Mouse (Mus musculus) CD8-positive naive resting alpha-beta T cell, adult 57 days (primary cell): ENCODE results near the gene Hinfp. TPM values are rescaled to one million over a fixed set of nuclear protein-coding genes. Genes with fewer than 3 reads are reported as not detected.

Experiments
- total RNA-seq: library from RNA; stranded (reverse); gene quantifications from one replicate; pipeline ENCODE4 v1.2.4, GENCODE M21; 2023

The Hinfp gene
- 55.6 TPM for total RNA-seq

DNA sequence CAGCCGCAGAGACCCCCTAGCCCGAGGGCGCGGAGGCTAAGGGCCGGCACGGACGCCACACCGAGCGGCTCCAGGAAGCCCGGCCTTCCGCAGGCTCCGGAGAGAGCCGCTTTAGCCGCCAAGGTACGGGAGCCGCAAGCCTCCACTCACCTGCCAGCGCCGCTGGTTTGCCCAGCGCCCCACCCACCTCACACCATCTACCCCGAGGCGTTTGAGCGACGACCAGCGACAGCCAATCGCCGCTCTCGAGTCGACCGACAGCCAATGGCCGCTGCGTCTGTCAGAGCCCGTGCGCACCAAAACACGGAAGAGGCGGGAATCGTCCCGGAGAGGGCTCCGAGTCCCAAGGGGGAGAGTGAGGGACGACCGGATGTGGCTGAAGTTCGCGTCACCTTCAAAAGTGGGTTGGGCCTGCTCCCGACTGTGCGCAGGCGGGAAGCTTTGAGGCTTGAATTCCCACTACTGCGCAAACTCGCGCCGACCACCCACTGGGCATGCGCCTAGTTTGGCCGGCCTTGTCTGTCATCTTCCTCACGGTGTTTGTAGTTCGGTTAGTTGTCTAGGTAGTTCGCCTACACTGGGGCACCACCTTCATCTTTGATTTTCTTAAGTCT is at the start of gene Hinfp:
Gene Hinfp (minus strand): TSS at position 206 of the 614 bp plus-strand sequence.

DNA sequence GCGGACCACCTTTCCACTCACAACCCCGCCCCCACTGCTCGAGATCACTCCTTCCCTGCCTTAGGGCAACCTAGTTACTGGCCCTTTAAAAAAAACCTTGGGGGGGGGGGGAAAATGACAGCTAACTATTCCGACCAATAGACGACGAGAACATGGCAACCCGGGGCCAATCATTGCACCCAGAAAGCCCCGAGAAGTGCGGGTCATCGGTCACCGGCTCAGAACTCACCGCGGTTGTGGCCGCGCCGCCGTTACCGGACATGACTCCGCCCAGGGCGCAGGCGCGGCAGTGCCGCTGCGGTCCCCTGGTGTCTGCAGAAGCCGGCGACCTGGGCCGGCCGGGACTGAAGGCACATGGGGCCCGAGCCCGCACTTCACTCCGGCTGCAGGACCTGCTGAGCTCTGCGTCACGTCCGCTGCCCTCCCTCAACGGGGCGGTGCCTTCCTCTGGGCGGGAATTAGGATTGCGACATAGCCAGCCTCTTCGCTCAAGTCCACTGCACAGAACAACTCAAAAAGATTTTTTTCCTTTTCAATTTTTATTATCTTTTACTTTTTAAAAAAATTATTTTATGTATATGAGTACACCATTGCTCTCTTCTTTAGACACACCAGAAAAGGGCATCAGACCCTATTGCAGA is 38.4 kb upstream of the Hinfp start, which contains the start of gene Hmbs:
Gene Hmbs (minus strand): TSS at position 448 of the 641 bp plus-strand sequence.

DNA sequence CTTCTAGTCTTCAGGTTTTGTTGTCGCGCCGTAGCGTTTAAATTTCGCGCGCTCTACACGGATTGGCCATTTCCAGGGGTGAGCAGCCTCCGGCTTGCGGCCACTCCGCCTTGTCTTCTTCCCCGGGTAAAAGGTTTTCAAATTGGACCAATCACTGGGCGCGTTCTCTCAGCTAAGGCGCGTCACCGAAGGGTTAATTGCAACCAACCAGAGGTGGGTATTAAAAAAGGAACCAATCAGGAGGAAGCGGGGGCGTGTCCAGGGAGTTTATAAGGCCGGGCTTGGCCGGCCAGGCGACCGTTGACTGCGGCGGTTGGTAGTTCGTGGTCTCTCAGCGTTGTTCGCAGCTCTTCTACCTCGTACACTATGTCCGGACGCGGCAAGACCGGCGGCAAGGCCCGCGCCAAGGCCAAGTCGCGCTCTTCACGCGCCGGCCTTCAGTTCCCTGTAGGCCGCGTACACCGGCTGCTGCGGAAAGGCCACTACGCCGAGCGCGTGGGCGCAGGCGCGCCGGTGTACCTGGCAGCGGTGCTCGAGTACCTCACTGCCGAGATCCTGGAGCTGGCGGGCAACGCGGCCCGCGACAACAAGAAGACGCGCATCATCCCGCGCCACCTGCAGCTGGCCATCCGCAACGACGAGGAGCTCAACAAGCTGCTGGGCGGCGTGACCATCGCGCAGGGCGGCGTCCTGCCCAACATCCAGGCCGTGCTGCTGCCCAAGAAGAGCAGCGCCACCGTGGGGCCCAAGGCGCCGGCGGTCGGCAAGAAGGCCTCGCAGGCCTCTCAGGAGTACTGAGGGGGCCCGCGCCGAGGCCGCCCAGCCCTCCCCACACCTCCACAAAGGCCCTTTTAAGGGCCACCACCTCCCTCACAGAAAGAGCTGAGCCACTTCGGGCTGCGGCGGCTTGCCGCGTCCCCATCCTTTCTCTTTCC is 29.2 kb upstream of the Hinfp start, which contains the start of gene H2afx:
Gene H2afx (plus strand): TSS at position 299 of the 935 bp plus-strand sequence.

DNA sequence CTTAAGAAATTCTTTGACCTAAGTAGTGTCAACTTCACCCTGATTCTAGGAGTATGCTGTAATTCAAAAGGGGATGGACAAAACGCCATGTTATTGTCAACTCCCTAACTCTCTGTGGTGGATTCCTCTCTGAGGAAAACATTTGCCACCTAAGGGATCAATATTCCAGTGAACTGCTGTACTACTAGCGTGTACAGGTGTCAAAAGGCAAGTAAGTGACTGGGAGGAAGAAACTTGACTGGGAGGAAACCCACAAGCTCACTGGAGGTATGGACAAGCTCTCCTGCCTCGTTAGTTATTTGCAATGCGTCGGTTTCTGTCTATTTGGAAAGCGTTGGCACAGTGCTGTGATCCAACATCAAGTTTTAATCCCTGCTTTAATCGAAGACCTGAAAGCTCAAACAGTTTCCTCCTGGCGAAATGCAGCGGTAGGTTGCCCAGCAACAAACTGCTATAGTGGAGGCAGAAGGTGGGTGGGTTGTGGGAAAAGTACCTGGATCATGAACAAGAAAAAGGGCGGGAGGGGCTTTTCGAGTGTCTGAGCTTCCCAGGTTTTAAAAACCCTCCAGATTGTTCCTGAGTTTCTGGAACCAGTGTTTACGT is 20.4 kb upstream of the Hinfp start, which contains the start of gene Dpagt1:
Gene Dpagt1 (plus strand): TSS at position 252 of the 603 bp plus-strand sequence.

DNA sequence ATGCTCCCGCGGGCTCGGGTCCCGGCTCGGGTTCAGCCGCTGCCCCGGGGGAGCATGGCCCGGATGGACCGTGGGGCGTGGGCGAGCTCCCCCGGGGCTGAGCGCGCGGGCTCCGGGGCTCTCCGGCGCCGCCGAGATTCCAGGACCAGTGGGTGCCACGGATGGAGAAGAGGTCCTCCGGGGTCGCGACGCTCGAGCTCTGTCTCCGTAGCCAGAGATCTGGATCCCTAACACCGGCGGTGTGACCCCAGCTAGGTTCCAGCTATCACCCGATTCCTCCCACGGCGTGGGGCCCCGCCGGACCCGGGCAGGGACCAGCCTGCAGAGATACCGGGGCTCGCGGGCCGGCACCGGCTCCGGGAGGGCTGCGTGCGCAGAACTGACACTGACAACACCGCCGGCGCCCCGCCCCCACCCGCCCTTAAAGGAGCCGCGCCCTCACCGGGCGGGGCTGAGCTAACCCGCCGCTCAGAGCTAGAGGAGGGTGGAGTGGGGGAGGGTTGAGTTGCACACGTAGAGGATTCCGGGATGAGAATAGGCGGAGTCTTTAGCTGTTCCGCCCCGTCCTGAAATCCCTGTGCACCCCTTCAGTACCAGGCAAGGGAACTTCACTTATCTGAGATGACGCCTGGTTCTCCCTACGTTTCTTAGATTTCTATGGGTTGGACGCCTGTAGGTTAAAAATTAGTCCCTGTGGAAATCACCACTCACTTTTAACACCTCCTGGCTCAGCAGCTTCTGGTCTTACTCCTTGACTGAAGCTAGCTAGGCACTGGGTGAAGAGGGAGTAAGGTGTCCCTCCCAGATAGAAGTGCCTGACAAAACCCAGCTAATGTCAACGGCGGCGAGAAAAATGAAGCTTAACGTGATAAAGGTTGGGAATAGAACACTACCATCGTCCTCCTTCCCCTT is 14.7 kb upstream of the Hinfp start, which contains the start of gene C2cd2l:
Gene C2cd2l (minus strand): TSS at position 399 of the 912 bp plus-strand sequence.

DNA sequence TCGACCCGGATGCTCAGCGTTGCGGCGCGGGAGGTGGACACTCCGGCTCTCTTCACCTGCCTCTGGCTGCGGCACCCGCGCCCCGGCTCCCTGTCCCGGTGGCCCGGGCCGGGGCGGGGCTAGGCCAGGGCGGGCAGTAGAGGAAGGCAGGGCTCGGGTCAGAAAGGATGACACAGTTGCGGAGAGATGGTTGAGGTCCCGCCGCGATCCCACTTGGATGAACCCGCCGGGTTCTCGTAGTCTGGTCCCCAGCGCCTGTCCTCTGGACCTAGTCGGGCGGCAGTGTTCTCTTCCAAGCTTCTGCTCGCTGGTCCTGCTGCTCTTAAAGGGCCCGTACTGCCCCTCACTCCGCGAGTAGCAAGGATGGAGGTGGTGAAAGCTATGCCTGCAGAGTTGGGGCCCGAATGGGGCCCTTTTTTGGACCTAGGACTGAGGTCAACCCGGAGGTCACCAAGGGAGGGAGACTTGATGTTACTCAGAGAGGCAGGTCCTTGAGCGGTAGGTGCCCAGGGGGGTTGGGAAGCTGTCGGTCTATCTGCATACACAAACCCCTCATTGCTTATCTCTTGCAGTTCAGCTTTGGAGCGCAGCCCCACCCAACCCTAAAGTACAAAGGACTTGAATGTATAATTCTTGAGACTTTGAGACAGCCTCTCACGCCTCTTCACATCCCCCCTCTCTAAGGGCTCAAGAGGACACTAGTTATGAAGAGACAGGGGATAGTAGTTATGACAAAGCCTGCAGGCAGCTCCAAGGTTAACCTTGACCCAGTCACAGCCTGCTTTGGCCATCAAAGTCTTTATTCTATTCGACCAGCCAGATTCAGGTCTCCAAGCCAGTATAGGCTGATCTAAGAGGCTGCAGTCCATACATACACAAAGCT is 17.2 kb downstream of the Hinfp start, which contains the start of gene Abcg4:
Gene Abcg4 (minus strand): TSS at position 540 of the 883 bp plus-strand sequence.

DNA sequence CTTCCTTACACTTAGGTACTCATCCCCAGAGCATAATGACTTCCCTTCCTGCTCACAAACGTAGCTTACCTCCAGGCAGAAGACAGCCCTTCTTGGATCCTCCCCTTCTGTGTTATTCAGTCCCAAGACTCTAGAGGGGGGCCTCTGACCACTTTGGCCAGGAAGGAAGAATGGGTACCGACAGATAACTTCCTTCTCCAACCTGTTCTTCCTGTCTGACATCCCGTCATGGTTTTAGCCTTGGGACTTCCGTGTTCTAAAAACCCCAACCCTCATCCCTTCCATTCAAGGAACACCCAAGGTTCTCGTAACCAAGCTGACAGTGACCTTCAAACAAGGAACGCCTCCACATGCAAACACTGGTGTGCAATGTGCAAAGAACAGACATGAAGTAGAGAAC is 37.0 kb downstream of the Hinfp start, which contains the start of gene Nlrx1:
Gene Nlrx1 (minus strand): TSS at position 168 of the 400 bp plus-strand sequence.

DNA sequence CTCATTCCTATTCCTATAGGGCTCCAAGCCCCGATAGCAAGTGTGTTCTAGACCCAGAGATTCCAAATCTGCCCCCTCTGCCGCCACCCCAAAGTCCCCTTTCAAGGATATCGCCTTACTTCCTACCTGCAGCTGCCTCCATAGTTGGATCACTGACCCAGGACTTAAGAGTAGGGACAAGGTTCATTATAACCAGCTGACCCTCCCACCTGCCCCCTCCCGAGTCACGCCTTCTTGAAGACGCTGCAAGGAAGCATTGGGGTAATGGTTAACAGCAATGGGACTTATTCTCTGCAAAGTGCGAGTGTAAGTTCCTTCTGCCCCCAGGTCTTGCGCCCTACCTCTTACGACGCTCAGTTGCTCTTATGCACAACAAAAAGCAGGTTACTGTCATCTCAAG is 54.2 kb downstream of the Hinfp start, which contains the start of gene Pdzd3:
Gene Pdzd3 (minus strand): TSS at position 158 of the 400 bp plus-strand sequence.

Other genes starting within 250 kb of the Hinfp start
- gene Usp2, start 238.7 kb downstream of the Hinfp start, total RNA-seq, result 41.6 TPM
- gene Mfrp, start 203.9 kb downstream of the Hinfp start, total RNA-seq, result 0.34 TPM
- not detected for gene C1qtnf5, start 198.4 kb downstream of the Hinfp start, total RNA-seq
- gene Gm49380, start 192.2 kb downstream of the Hinfp start, total RNA-seq, result 0.21 TPM
- 20.6 TPM for gene Rnf26, start 192.2 kb downstream of the Hinfp start, total RNA-seq
- gene Mcam, start 171.2 kb downstream of the Hinfp start, total RNA-seq, result 1.5 TPM
- gene Cbl, start 71.6 kb downstream of the Hinfp start, total RNA-seq, result 154 TPM
- not detected for gene Ccdc153, start 65.0 kb downstream of the Hinfp start, total RNA-seq
- not detected for gene Pdzd3, start 54.2 kb downstream of the Hinfp start, total RNA-seq
- gene Nlrx1, start 37.1 kb downstream of the Hinfp start, total RNA-seq, result 5.8 TPM
- gene Abcg4, start 17.1 kb downstream of the Hinfp start, total RNA-seq, result 0.24 TPM
- 22.2 TPM for gene C2cd2l, start 14.6 kb upstream of the Hinfp start, total RNA-seq
- gene Dpagt1, start 20.3 kb upstream of the Hinfp start, total RNA-seq, result 8.9 TPM
- gene H2afx, start 29.0 kb upstream of the Hinfp start, total RNA-seq, result 36.3 TPM
- gene Hmbs, start 38.6 kb upstream of the Hinfp start, total RNA-seq, result 13.8 TPM
- 53.0 TPM for gene Vps11, start 56.0 kb upstream of the Hinfp start, total RNA-seq
- 55.7 TPM for gene Hyou1, start 73.8 kb upstream of the Hinfp start, total RNA-seq
- 12.8 TPM for gene Slc37a4, start 91.2 kb upstream of the Hinfp start, total RNA-seq
- 3,014 TPM for gene Rps25, start 101.5 kb upstream of the Hinfp start, total RNA-seq
- gene Trappc4, start 101.9 kb upstream of the Hinfp start, total RNA-seq, result 42.5 TPM
- gene Ccdc84, start 112.9 kb upstream of the Hinfp start, total RNA-seq, result 37.9 TPM
- not detected for gene Foxr1, start 135.5 kb upstream of the Hinfp start, total RNA-seq
- not detected for gene Upk2, start 149.3 kb upstream of the Hinfp start, total RNA-seq
- gene Bcl9l, start 177.2 kb upstream of the Hinfp start, total RNA-seq, result 251 TPM